Mouse (Mus musculus): ENCODE results near the gene Nudt14. TPM values are rescaled to one million over a fixed set of nuclear protein-coding genes. Genes with fewer than 3 reads are reported as not detected.
A peak's percentile ranks its signal among the peaks of the same experiment; 100 is the strongest.

Nudt14 gene
- polyA plus RNA-seq, 1 experiment from 2014 or later, result 90.6 TPM

GRCm38 (mm10) chr12:112932647-112933046 lies 9.3 kb downstream of the Nudt14 start:
- Histone ChIP-seq H3K4me2 (replicated peaks; ENCODE audit: low read depth) (no peak overlapping the region), H3K27me3 (replicated peaks; ENCODE audit: control insufficient read depth, insufficient read depth, low read length) (peaks cover 31% of the 10 kb centered on the region), H3K4me3 (ENCODE audit: low read depth, low read length) (no peak overlapping the region), H3K4me1 (replicated peaks; ENCODE audit: control insufficient read depth, insufficient read depth, low read length) (no peaks in the 10 kb centered on the region; the same call in 1 of the 2 replicates), H3K9me3 (ENCODE audit: control insufficient read depth) (no peaks in the 10 kb centered on the region), H3K9ac (ENCODE audit: low read depth, low read length) (no peak overlapping the region), H3K27ac (ENCODE audit: low read depth, low read length) (no peak overlapping the region), H3K36me3 (ENCODE audit: control insufficient read depth, insufficient read depth) (0 out of 2 replicates have a peak, but pooled peaks cover 6% of the 10 kb centered on the region)
- ATAC-seq, result no peak
- TF ChIP-seq CTCF (IDR thresholded peaks at IDR 0.05; ENCODE audit: low read depth), result no peak
- 53% methylated on average over 7 of the region's 7 CpGs for WGBS

- Histone ChIP-seq H3K4me3 (ENCODE audit: low read depth, low read length) (peak within 1 kb of the TSS; percentile 51), H3K36me3 (ENCODE audit: control insufficient read depth, insufficient read depth) (no peaks in the 10 kb centered on the region), H3K4me2 (replicated peaks; ENCODE audit: low read depth) (peak within 1 kb of the TSS; percentile 87), H3K9ac (ENCODE audit: low read depth, low read length) (0 out of 2 replicates have a peak within 1 kb of the TSS, but pooled peaks have one; percentile 18), H3K27ac (ENCODE audit: low read depth, low read length) (peak within 1 kb of the TSS; percentile 15; the same call in 1 of the 2 replicates), H3K9me3 (ENCODE audit: control insufficient read depth) (no peaks in the 10 kb centered on the region), H3K27me3 (replicated peaks; ENCODE audit: control insufficient read depth, insufficient read depth, low read length) (peaks cover 37% of the 10 kb centered on the region), H3K4me1 (replicated peaks; ENCODE audit: control insufficient read depth, insufficient read depth, low read length) (peaks cover 4% of the 10 kb centered on the region; the same call in 1 of the 2 replicates)
- WGBS, result under 1% methylated on average over 78 of the region's 85 CpGs
- peak; percentile 66 for TF ChIP-seq CTCF (IDR thresholded peaks at IDR 0.05; ENCODE audit: low read depth)
- ATAC-seq, result peak; percentile 34
Measured at GRCm38 (mm10) chr12:112929562-112930352, 12.2 kb downstream of the Nudt14 start, which contains the start of gene Jag2. Gene Jag2, minus strand, starts transcription at chr12:112929776.

GRCm38 (mm10) chr12:112928401-112929241 lies 13.3 kb downstream of the Nudt14 start:
- peaks cover 6% of the 10 kb centered on the region; the same call in 1 of the 2 replicates for H3K4me1 ChIP-seq (replicated peaks; ENCODE audit: control insufficient read depth, insufficient read depth, low read length)
- H3K36me3 ChIP-seq (ENCODE audit: control insufficient read depth, insufficient read depth), result no peaks in the 10 kb centered on the region
- H3K27ac ChIP-seq (ENCODE audit: low read depth, low read length), result peak overlapping the region; percentile 15; the same call in 1 of the 2 replicates
- H3K27me3 ChIP-seq (replicated peaks; ENCODE audit: control insufficient read depth, insufficient read depth, low read length), result peaks cover 37% of the 10 kb centered on the region
- TF ChIP-seq CTCF (IDR thresholded peaks at IDR 0.05; ENCODE audit: low read depth), result peak; percentile 38
- peak overlapping the region; percentile 51 for H3K4me3 ChIP-seq (ENCODE audit: low read depth, low read length)
- ATAC-seq, result peak; percentile 57
- H3K9me3 ChIP-seq (ENCODE audit: control insufficient read depth), result no peaks in the 10 kb centered on the region
- peak overlapping the region; percentile 87 for H3K4me2 ChIP-seq (replicated peaks; ENCODE audit: low read depth)
- H3K9ac ChIP-seq (ENCODE audit: low read depth, low read length), result 0 out of 2 replicates have a peak overlapping the region, but pooled peaks have one; percentile 18
- 3% methylated on average over 88 of the region's 124 CpGs for WGBS

GRCm38 (mm10) chr12:112927265-112927664 lies 14.7 kb downstream of the Nudt14 start:
- no peak overlapping the region for H3K4me2 ChIP-seq (replicated peaks; ENCODE audit: low read depth)
- WGBS, result 84% methylated on average over 14 of the region's 14 CpGs

GRCm38 (mm10) chr12:112925950-112926349 lies 16.0 kb downstream of the Nudt14 start:
- H3K9ac ChIP-seq (ENCODE audit: low read depth, low read length), result no peak overlapping the region
- H3K4me2 ChIP-seq (replicated peaks; ENCODE audit: low read depth), result no peak overlapping the region
- H3K27ac ChIP-seq (ENCODE audit: low read depth, low read length), result no peak overlapping the region
- H3K9me3 ChIP-seq (ENCODE audit: control insufficient read depth), result no peaks in the 10 kb centered on the region
- WGBS, result 88% methylated on average over 6 of the region's 6 CpGs
- ATAC-seq, result no peak
- H3K4me1 ChIP-seq (replicated peaks; ENCODE audit: control insufficient read depth, insufficient read depth, low read length), result peaks cover 6% of the 10 kb centered on the region; the same call in 1 of the 2 replicates
- TF ChIP-seq CTCF (IDR thresholded peaks at IDR 0.05; ENCODE audit: low read depth), result peak; percentile 56
- no peak overlapping the region for H3K4me3 ChIP-seq (ENCODE audit: low read depth, low read length)
- peaks cover 33% of the 10 kb centered on the region for H3K27me3 ChIP-seq (replicated peaks; ENCODE audit: control insufficient read depth, insufficient read depth, low read length)
- no peaks in the 10 kb centered on the region for H3K36me3 ChIP-seq (ENCODE audit: control insufficient read depth, insufficient read depth)

More at GRCm38 (mm10) chr12:112927265-112927664, 14.7 kb downstream of the Nudt14 start:
- no peak overlapping the region for H3K9ac ChIP-seq (ENCODE audit: low read depth, low read length)
- H3K27me3 ChIP-seq (replicated peaks; ENCODE audit: control insufficient read depth, insufficient read depth, low read length), result peaks cover 37% of the 10 kb centered on the region
- H3K27ac ChIP-seq (ENCODE audit: low read depth, low read length), result no peak overlapping the region
- no peaks in the 10 kb centered on the region for H3K9me3 ChIP-seq (ENCODE audit: control insufficient read depth)
- TF ChIP-seq CTCF (IDR thresholded peaks at IDR 0.05; ENCODE audit: low read depth), result no peak
- no peak for ATAC-seq
- H3K36me3 ChIP-seq (ENCODE audit: control insufficient read depth, insufficient read depth), result no peaks in the 10 kb centered on the region
- peaks cover 6% of the 10 kb centered on the region; the same call in 1 of the 2 replicates for H3K4me1 ChIP-seq (replicated peaks; ENCODE audit: control insufficient read depth, insufficient read depth, low read length)
- no peak overlapping the region for H3K4me3 ChIP-seq (ENCODE audit: low read depth, low read length)

GRCm38 (mm10) chr12:112922541-112922940 lies 19.4 kb downstream of the Nudt14 start:
- ATAC-seq, result no peak
- Histone ChIP-seq H3K4me2 (replicated peaks; ENCODE audit: low read depth) (no peak overlapping the region), H3K27me3 (replicated peaks; ENCODE audit: control insufficient read depth, insufficient read depth, low read length) (peaks cover 4% of the 10 kb centered on the region), H3K4me3 (ENCODE audit: low read depth, low read length) (no peak overlapping the region), H3K4me1 (replicated peaks; ENCODE audit: control insufficient read depth, insufficient read depth, low read length) (0 out of 2 replicates have a peak, but pooled peaks cover 6% of the 10 kb centered on the region), H3K9ac (ENCODE audit: low read depth, low read length) (no peak overlapping the region), H3K9me3 (ENCODE audit: control insufficient read depth) (no peaks in the 10 kb centered on the region), H3K36me3 (ENCODE audit: control insufficient read depth, insufficient read depth) (no peaks in the 10 kb centered on the region), H3K27ac (ENCODE audit: low read depth, low read length) (no peak overlapping the region)
- 28% methylated on average over 3 of the region's 3 CpGs for WGBS
- no peak for TF ChIP-seq CTCF (IDR thresholded peaks at IDR 0.05; ENCODE audit: low read depth)
